Mouse (Mus musculus) lung, embryonic 16.5 days (tissue): ENCODE data around the gene Tmem129. TPM values are rescaled to one million over a fixed set of nuclear protein-coding genes. Genes with fewer than 3 reads are reported as not detected.

ENCODE experiments used
- ATAC-seq: fragments of 200-750 bp; cut with Nextera tagmentation; 2 replicates; pipeline ENCODE4 v1.8.0; 2017; ENCODE audit warnings: low read depth, mild to moderate bottlenecking, moderate library complexity
- H3K27ac ChIP-seq: fragments of 300-500 bp; sonication (generic); 2 replicates; pipeline ENCODE4 v1.5.1; 2014; ENCODE audit warnings: mild to moderate bottlenecking, control low read depth, low read length
- H3K27me3 ChIP-seq: fragments of 300-500 bp; sonication (generic); 2 replicates; pipeline ENCODE4 v1.6.1; 2014; ENCODE audit warnings: low read depth, low read length, mixed read lengths; ENCODE audit not compliant: control insufficient read depth, insufficient read depth
- H3K36me3 ChIP-seq: fragments of 300-500 bp; sonication (generic); 2 replicates; pipeline ENCODE4 v1.6.1; 2014; ENCODE audit warnings: low read length; ENCODE audit not compliant: control insufficient read depth, insufficient read depth
- H3K4me1 ChIP-seq: fragments of 300-500 bp; sonication (generic); replicated peaks from 2 replicates; pipeline ENCODE4 v1.6.1; 2014; ENCODE audit warnings: low read length, mixed read lengths; ENCODE audit not compliant: control insufficient read depth, insufficient read depth
- H3K4me2 ChIP-seq: fragments of 300-500 bp; sonication (generic); 2 replicates; pipeline ENCODE4 v1.6.1; 2014; ENCODE audit warnings: low read depth, low read length, control low read depth
- H3K4me3 ChIP-seq: fragments of 300-500 bp; sonication (generic); 2 replicates; pipeline ENCODE4 v1.5.1; 2014; ENCODE audit warnings: mild to moderate bottlenecking, low read length, control low read depth
- H3K9ac ChIP-seq: fragments of 300-500 bp; sonication (generic); 2 replicates; pipeline ENCODE4 v1.6.1; 2014; ENCODE audit warnings: low read length, control low read depth
- H3K9me3 ChIP-seq: fragments of 300-500 bp; sonication (generic); 2 replicates; pipeline ENCODE4 v1.6.1; 2016; ENCODE audit warnings: low read length; ENCODE audit not compliant: control insufficient read depth
- WGBS: fragments of 180-500 bp; shearing (Covaris S2); extraction: QIAGEN DNeasy Blood & Tissue Kit; methylation state at CpG from one replicate; pipeline ENCODE4 v1.1.7; 2014; 5-methylcytosine and 5-hydroxymethylcytosine counted together
- polyA plus RNA-seq: library from polyadenylated mRNA; unstranded; fragments of >200 nt; fragmentation: Nextera tagmentation; extraction: Ambion mirVana; gene quantifications from 2 replicates; pipeline ENCODE4 v1.2.1, GENCODE M21; 2015

The Tmem129 gene
- polyA plus RNA-seq, 1 experiment from 2014 or later = 41.0 TPM

- H3K9ac ChIP-seq = no peak overlapping the region
- H3K9me3 ChIP-seq = no peaks in the 10 kb centered on the region
- H3K4me2 ChIP-seq = no peak overlapping the region
- H3K4me1 ChIP-seq = peaks cover 10% of the 10 kb centered on the region
- H3K27me3 ChIP-seq = no peaks in the 10 kb centered on the region
- peaks cover under 1% of the 10 kb centered on the region; the same call in 1 of the 2 replicates for H3K36me3 ChIP-seq
- H3K4me3 ChIP-seq = no peak overlapping the region
- ATAC-seq = no peak
- 84% methylated on average over 1 of the region's 1 CpGs for WGBS
- H3K27ac ChIP-seq = no peak overlapping the region
Observed at GRCm38 (mm10) chr5:33632526-33632925, 25.7 kb downstream of the Tmem129 start.

DNA sequence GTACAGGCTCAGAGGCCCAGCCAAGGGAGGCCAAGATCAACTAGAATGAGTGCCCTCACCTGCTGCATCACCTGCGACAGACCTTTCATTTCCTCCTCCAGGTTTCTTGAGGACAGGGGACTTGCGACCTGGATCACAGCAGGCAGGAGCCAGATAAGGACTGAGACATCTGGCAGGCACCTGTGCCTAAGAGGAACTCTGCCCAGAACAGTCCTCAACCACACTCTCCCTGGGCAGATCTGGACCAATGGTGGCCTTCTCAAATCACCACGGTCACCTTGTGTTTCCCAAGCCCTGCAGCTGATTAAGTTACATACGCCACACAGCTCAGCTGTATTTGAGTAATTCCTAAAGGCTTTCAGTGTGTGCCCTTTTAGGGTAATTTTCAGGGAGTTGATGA, 27.6 kb downstream of the Tmem129 start:
- Histone ChIP-seq H3K27me3 (no peaks in the 10 kb centered on the region), H3K4me1 (peaks cover 10% of the 10 kb centered on the region), H3K9me3 (no peaks in the 10 kb centered on the region), H3K9ac (no peak overlapping the region), H3K4me2 (peak overlapping the region; percentile 71; the same call in 1 of the 2 replicates), H3K36me3 (no peaks in the 10 kb centered on the region), H3K4me3 (no peak overlapping the region), H3K27ac (no peak overlapping the region)
- 51% methylated on average over 4 of the region's 4 CpGs for WGBS
- no peak for ATAC-seq

GRCm38 (mm10) chr5:33630061-33630460, 28.2 kb downstream of the Tmem129 start:
- Histone ChIP-seq H3K4me2 (peak overlapping the region; percentile 71), H3K36me3 (no peaks in the 10 kb centered on the region), H3K9me3 (no peaks in the 10 kb centered on the region), H3K9ac (peak overlapping the region; percentile 61), H3K4me1 (peaks cover 10% of the 10 kb centered on the region), H3K4me3 (peak overlapping the region; percentile 81), H3K27ac (peak overlapping the region; percentile 43), H3K27me3 (no peaks in the 10 kb centered on the region)
- WGBS = 2% methylated on average over 9 of the region's 9 CpGs
- peak; percentile 43 for ATAC-seq

GRCm38 (mm10) chr5:33629301-33629987, 28.8 kb downstream of the Tmem129 start, which contains the start of the genes Fam53a and Gm9903:
TSS of gene Fam53a (minus strand) at chr5:33629635.
TSS of gene Gm9903 (plus strand) at chr5:33629925.
- under 1% methylated on average over 96 of the region's 99 CpGs for WGBS
- ATAC-seq = peak; percentile 99
- H3K4me2 ChIP-seq = peak within 1 kb of the TSS; percentile 85
- H3K4me3 ChIP-seq = peak within 1 kb of the TSS; percentile 81
- H3K27ac ChIP-seq = peak within 1 kb of the TSS; percentile 86
- H3K9ac ChIP-seq = peak within 1 kb of the TSS; percentile 88
- no peaks in the 10 kb centered on the region for H3K27me3 ChIP-seq
- H3K9me3 ChIP-seq = no peaks in the 10 kb centered on the region
- H3K36me3 ChIP-seq = no peaks in the 10 kb centered on the region
- H3K4me1 ChIP-seq = peaks cover 10% of the 10 kb centered on the region

GRCm38 (mm10) chr5:33628820-33629300, 29.4 kb downstream of the Tmem129 start:
- Histone ChIP-seq H3K9ac (peak overlapping the region; percentile 88), H3K9me3 (no peaks in the 10 kb centered on the region), H3K4me2 (peak overlapping the region; percentile 85), H3K36me3 (no peaks in the 10 kb centered on the region), H3K27ac (peak overlapping the region; percentile 86), H3K4me1 (peaks cover 10% of the 10 kb centered on the region), H3K27me3 (no peaks in the 10 kb centered on the region), H3K4me3 (peak overlapping the region; percentile 81)
- peak; percentile 37; the same call in 1 of the 2 replicates for ATAC-seq
- under 1% methylated on average over 23 of the region's 24 CpGs for WGBS

GRCm38 (mm10) chr5:33627968-33628367, 30.2 kb downstream of the Tmem129 start:
- Histone ChIP-seq H3K4me1 (peaks cover 10% of the 10 kb centered on the region), H3K36me3 (no peaks in the 10 kb centered on the region), H3K9me3 (no peaks in the 10 kb centered on the region), H3K4me3 (peak overlapping the region; percentile 81), H3K27ac (no peak overlapping the region), H3K4me2 (peak overlapping the region; percentile 85), H3K27me3 (no peaks in the 10 kb centered on the region), H3K9ac (peak overlapping the region; percentile 41; the same call in 1 of the 2 replicates)
- no peak for ATAC-seq
- 21% methylated on average over 4 of the region's 4 CpGs for WGBS

DNA sequence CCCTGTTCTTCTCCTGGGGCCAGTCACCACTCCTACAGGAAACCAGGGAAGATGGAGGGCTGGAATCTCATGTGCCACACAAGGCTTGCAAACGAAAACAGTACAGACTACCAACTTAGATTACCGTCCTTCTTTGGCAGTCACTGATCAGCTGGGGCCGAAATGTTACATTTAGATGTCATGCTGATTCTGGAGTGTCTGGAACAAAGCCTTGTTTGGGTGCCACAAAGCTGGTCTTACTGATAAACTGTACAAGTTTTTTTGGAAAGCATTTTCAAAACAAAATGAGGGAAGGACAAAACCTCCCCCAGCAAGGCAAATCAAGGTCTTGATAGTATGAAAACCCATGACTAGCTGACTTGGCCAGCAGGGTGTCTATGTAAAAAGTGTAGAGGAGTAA, 34.5 kb downstream of the Tmem129 start:
- Histone ChIP-seq H3K4me3 (no peak overlapping the region), H3K9ac (no peak overlapping the region), H3K9me3 (no peaks in the 10 kb centered on the region), H3K27ac (no peak overlapping the region), H3K27me3 (no peaks in the 10 kb centered on the region), H3K4me1 (peaks cover 7% of the 10 kb centered on the region), H3K36me3 (no peaks in the 10 kb centered on the region), H3K4me2 (no peak overlapping the region)
- ATAC-seq = no peak
- WGBS = 66% methylated on average over 3 of the region's 3 CpGs

DNA sequence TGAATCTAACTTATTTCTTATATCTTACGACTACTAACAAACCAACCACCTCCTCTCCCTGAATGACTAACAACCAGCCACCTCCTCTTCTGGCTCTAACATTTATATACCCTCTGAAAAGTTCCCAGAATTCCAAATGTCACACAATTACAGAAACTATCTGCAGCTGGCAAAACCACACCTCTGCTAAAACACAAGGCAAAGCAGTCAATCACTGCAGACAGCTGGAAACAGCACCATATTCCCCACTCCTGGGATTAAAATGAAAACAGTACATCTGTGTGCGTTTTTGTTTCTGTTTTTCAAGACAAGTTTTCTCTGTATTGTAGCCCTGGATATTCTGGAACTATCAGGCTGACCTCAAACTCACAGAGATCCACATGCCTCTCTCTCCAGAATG, 35.5 kb downstream of the Tmem129 start:
- 90% methylated on average over 2 of the region's 2 CpGs for WGBS
- H3K36me3 ChIP-seq = no peaks in the 10 kb centered on the region
- no peak overlapping the region for H3K4me3 ChIP-seq
- no peaks in the 10 kb centered on the region for H3K27me3 ChIP-seq
- no peak overlapping the region for H3K27ac ChIP-seq
- H3K9ac ChIP-seq = no peak overlapping the region
- no peaks in the 10 kb centered on the region for H3K9me3 ChIP-seq
- no peak overlapping the region for H3K4me2 ChIP-seq
- H3K4me1 ChIP-seq = peaks cover under 1% of the 10 kb centered on the region; the same call in 1 of the 2 replicates
- ATAC-seq = no peak

DNA sequence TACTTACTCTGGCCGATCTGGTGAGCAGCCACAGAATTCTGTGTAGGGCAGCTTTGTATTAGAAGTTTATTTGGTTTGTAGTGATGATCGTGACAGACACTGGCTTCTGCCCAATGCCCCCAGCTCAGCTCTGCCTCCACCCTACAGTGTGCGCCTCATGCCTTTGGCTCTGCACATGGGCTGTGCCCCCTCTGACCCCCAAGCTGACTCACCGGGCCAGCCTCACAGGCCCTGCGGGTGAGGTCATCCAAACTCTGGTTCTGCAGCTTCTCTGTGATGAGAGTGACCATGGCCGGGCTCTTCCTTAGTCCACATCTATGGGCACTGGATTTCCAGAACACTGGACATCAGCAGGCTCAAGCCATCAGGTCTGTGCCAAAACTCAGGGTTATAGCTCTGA, 43.8 kb downstream of the Tmem129 start:
- Histone ChIP-seq H3K36me3 (peaks cover 5% of the 10 kb centered on the region; the same call in 1 of the 2 replicates), H3K27me3 (no peaks in the 10 kb centered on the region), H3K4me1 (no peaks in the 10 kb centered on the region), H3K4me2 (no peak overlapping the region), H3K4me3 (no peak overlapping the region), H3K27ac (no peak overlapping the region), H3K9ac (no peak overlapping the region), H3K9me3 (no peaks in the 10 kb centered on the region)
- ATAC-seq = no peak
- WGBS = 83% methylated on average over 6 of the region's 6 CpGs
